Mouse (Mus musculus): ENCODE results near the gene Eif3g.

DNA sequence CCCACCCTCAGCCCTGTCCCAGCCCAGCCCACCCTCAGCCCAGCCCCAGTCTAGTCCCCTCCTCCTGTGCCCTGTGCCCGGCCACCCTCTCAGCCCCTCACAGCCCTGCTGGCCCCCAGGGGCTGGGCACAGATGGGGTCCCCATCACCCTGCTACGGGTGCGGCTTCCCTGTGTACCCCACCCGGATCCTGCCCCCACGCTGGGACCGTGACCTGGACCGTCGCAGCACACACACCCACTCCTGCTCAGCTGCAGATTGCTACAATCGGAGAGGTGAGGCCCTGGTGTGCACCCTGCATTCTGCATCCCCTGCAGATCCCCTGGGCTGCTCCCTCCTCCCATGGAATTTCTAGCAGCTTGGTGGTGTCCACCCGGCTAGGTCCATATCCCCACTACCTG is 25.4 kb downstream of the Eif3g start:
- no peak for TF ChIP-seq POLR2A (IDR thresholded peaks at IDR 0.05; ENCODE audit: borderline replicate concordance, low read depth, low read length)
- TF ChIP-seq CTCF (IDR thresholded peaks at IDR 0.05; ENCODE audit: low read depth, low read length) = no peak
